Mouse (Mus musculus): ENCODE measurements around the gene Tex10. TPM values are rescaled to one million over a fixed set of nuclear protein-coding genes. Genes with fewer than 3 reads are reported as not detected.

Gene Tex10
- polyA plus RNA-seq, 1 experiment: 11.3 TPM

DNA sequence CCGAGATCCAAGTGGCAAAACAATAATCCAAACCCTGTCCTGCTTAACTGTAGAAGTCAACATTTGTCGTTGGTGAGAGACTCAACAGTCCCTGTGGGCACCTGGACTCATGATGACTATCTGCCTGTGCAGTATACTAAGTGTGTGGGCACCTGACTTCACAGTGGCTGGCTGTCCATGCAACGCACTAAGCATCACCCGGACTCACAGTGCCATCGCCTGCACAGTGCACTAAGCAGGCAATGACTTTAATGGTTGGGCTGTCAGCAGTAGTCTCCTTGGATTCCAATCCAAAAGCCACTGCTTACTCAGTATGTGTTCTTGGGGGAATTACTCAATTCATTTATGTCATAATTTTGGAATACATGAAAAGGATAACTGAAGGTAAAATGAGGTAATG lies 90.8 kb downstream of the Tex10 start:
- Histone ChIP-seq H3K4me2 (ENCODE audit: low read depth) (no peak overlapping the region), H3K4me3 (no peak overlapping the region), H3K36me3 (ENCODE audit: control insufficient read depth, insufficient read depth) (no peaks in the 10 kb centered on the region), H3ac (ENCODE audit: control insufficient read depth, insufficient read length) (no peak overlapping the region), H3K79me2 (ENCODE audit: control insufficient read depth, insufficient read depth) (no peaks in the 10 kb centered on the region), H3K27me3 (ENCODE audit: control insufficient read depth, insufficient read depth, insufficient read length) (no peaks in the 10 kb centered on the region)
- no peak for TF ChIP-seq CEBPB (IDR thresholded peaks at IDR 0.05; ENCODE audit: insufficient read depth, poor library complexity, severe bottlenecking)
- no peak for TF ChIP-seq MAX (IDR thresholded peaks at IDR 0.05; ENCODE audit: low read depth)
- no peak for TF ChIP-seq SRF (IDR thresholded peaks at IDR 0.05; ENCODE audit: control insufficient read depth, insufficient read length, low read depth)
- TF ChIP-seq USF1 (IDR thresholded peaks at IDR 0.05; ENCODE audit: low read depth): no peak
- TF ChIP-seq POLR2A (IDR thresholded peaks at IDR 0.05; ENCODE audit: insufficient read length, low read depth): no peak
- TF ChIP-seq TCF12 (IDR thresholded peaks at IDR 0.05; ENCODE audit: insufficient read depth, poor library complexity, severe bottlenecking): no peak
- no peak for TF ChIP-seq POLR2AphosphoS2 (IDR thresholded peaks at IDR 0.05; ENCODE audit: insufficient read length, low read depth)
- no peak for TF ChIP-seq MYOG (IDR thresholded peaks at IDR 0.05; ENCODE audit: control insufficient read depth in 1 of 3, insufficient read depth in 1 of 3, insufficient read length in 2 of 3, low read depth in 2 of 3)
- no peak for TF ChIP-seq TCF3 (IDR thresholded peaks at IDR 0.05; ENCODE audit: insufficient read length, low read depth)
- TF ChIP-seq REST (IDR thresholded peaks at IDR 0.05; ENCODE audit: insufficient read depth, insufficient read length): no peak
- TF ChIP-seq E2F4 (IDR thresholded peaks at IDR 0.05; ENCODE audit: insufficient read depth): no peak
- TF ChIP-seq MYOD1 (IDR thresholded peaks at IDR 0.05; ENCODE audit: control insufficient read depth in 1 of 3, insufficient read length in 2 of 3, low read depth in 2 of 3): no peak

- H3K36me3 ChIP-seq (ENCODE audit: control insufficient read depth, insufficient read depth): no peaks in the 10 kb centered on the region
- no peak overlapping the region for H3K4me3 ChIP-seq
- no peaks in the 10 kb centered on the region for H3K27me3 ChIP-seq (ENCODE audit: control insufficient read depth, insufficient read depth, insufficient read length)
- no peak overlapping the region for H3ac ChIP-seq (ENCODE audit: control insufficient read depth, insufficient read length)
- no peak for TF ChIP-seq MAX (IDR thresholded peaks at IDR 0.05; ENCODE audit: low read depth)
- TF ChIP-seq USF1 (IDR thresholded peaks at IDR 0.05; ENCODE audit: low read depth): no peak
- TF ChIP-seq POLR2AphosphoS2 (IDR thresholded peaks at IDR 0.05; ENCODE audit: insufficient read length, low read depth): no peak
- no peak for TF ChIP-seq TCF3 (IDR thresholded peaks at IDR 0.05; ENCODE audit: insufficient read length, low read depth)
- TF ChIP-seq E2F4 (IDR thresholded peaks at IDR 0.05; ENCODE audit: insufficient read depth): no peak
- no peak for TF ChIP-seq MYOG (IDR thresholded peaks at IDR 0.05; ENCODE audit: control insufficient read depth in 1 of 3, insufficient read depth in 1 of 3, insufficient read length in 2 of 3, low read depth in 2 of 3)
- TF ChIP-seq POLR2A (IDR thresholded peaks at IDR 0.05; ENCODE audit: insufficient read length, low read depth): no peak
- TF ChIP-seq CEBPB (IDR thresholded peaks at IDR 0.05; ENCODE audit: insufficient read depth, poor library complexity, severe bottlenecking): no peak
- TF ChIP-seq SRF (IDR thresholded peaks at IDR 0.05; ENCODE audit: control insufficient read depth, insufficient read length, low read depth): no peak
- no peak for TF ChIP-seq TCF12 (IDR thresholded peaks at IDR 0.05; ENCODE audit: insufficient read depth, poor library complexity, severe bottlenecking)
- TF ChIP-seq MYOD1 (IDR thresholded peaks at IDR 0.05; ENCODE audit: control insufficient read depth in 1 of 3, insufficient read length in 2 of 3, low read depth in 2 of 3): no peak
- no peak for TF ChIP-seq REST (IDR thresholded peaks at IDR 0.05; ENCODE audit: insufficient read depth, insufficient read length)
- no peaks in the 10 kb centered on the region for H3K79me2 ChIP-seq (ENCODE audit: control insufficient read depth, insufficient read depth)
- no peak overlapping the region for H3K4me2 ChIP-seq (ENCODE audit: low read depth)
These were observed 92.3 kb downstream of the Tex10 start for GRCm38 (mm10) chr4:48380940-48381339.

Other genes starting within 250 kb of the Tex10 start
- 22.7 TPM for gene Erp44, start 193.9 kb downstream of the Tex10 start, polyA plus RNA-seq (2012; fragmentation: generic; extraction: Trizol)
- 3.1 TPM for gene Invs, start 193.7 kb downstream of the Tex10 start, polyA plus RNA-seq (2012; fragmentation: generic; extraction: Trizol)
- gene Msantd3, start 66.5 kb upstream of the Tex10 start, polyA plus RNA-seq (2012; fragmentation: generic; extraction: Trizol): 24.5 TPM
- 19.6 TPM for gene Tmeff1, start 111.7 kb upstream of the Tex10 start, polyA plus RNA-seq (2012; fragmentation: generic; extraction: Trizol)
- 119 TPM for gene Cavin4, start 190.1 kb upstream of the Tex10 start, polyA plus RNA-seq (2012; fragmentation: generic; extraction: Trizol)

Data from myocyte (in vitro differentiated cells).